Mouse (Mus musculus) brain, embryonic 14.5 days (tissue): ENCODE data around the gene Nrxn2.

ENCODE experiments used
- CTCF ChIP-seq: fragments of 200-500 bp; IDR thresholded peaks from 2 replicates; pipeline ENCODE4 v1.5.1; 2012; ENCODE audit warnings: inconsistent platforms, mild to moderate bottlenecking, moderate library complexity, borderline replicate concordance; ENCODE audit not compliant: insufficient read depth, insufficient read length; ENCODE audit errors: extremely low read depth
- POLR2A ChIP-seq: fragments of 200-500 bp; IDR thresholded peaks from 2 replicates; pipeline ENCODE4 v1.6.1; 2012; ENCODE audit warnings: mild to moderate bottlenecking, inconsistent platforms, borderline replicate concordance; ENCODE audit not compliant: poor library complexity, insufficient read depth, insufficient read length, severe bottlenecking; ENCODE audit errors: extremely low read depth

GRCm38 (mm10) chr19:6389803-6390202 is 28.7 kb upstream of the Nrxn2 start:
- TF ChIP-seq CTCF (no peak), POLR2A (no peak)
